Mouse (Mus musculus) kidney, adult 9 months (tissue): ENCODE data around the gene Lst1.

ENCODE experiments used
- DNase-seq: peaks from one replicate; pipeline ENCODE4 v3.0.0; 2022

Lst1 gene

DNA sequence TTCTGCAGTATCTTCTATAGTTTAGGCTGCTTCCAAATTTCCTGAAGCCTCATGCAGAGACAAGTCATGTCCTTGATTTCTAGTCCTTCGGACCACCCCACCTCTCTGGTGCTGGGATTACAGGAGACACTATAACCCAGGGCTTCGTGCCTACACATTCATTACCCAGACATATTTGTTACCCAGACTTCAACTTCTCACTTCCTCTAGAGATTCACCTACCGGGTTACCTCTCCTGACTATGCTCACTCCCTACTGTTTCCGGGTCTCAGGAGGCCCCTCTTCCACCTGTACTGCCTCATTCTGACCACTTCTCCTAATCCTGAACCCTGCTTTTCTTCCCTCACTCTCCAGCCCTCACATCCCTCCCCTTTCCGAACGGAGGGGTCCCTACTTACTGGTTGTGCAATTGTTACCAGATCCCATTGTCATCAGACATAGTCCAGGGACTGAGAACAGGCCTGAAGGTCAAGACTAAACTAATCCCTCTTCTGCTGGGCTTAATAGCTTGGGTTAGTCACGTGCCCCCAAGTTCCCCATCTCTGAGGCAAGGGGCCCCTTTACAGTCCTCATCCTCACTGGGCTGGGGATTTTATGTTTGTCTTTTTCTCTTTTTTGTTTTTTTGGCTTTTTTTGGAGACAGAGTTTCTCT is at the start of gene Lst1:
Gene Lst1 (minus strand): TSS at position 481 of the 652 bp plus-strand sequence.
- no peak for DNase-seq

DNA sequence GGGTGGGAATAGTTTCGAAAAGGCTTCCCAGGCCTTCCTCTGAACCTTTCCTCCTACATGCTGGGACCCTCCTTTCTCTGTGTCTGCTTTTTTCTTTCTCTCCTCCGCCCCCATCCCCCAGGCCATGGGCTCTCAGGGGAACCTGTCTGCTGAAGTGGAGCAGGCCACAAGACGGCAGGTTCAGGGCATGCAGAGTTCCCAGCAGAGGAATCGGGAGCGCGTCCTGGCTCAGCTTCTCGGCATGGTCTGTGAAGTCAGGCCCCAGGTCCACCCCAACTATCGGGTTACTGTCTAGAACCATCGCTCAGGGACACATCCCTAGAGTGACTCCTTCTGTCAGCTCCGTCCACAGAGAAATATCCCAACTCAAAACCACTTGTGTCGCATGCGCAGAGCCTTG is 49.3 kb upstream of the Lst1 start:
- no peak for DNase-seq

GRCm38 (mm10) chr17:35236996-35237395 is 48.8 kb upstream of the Lst1 start:
- no peak for DNase-seq

- peak; percentile 98 for DNase-seq
Observed at GRCm38 (mm10) chr17:35236390-35236746, 48.1 kb upstream of the Lst1 start.

DNA sequence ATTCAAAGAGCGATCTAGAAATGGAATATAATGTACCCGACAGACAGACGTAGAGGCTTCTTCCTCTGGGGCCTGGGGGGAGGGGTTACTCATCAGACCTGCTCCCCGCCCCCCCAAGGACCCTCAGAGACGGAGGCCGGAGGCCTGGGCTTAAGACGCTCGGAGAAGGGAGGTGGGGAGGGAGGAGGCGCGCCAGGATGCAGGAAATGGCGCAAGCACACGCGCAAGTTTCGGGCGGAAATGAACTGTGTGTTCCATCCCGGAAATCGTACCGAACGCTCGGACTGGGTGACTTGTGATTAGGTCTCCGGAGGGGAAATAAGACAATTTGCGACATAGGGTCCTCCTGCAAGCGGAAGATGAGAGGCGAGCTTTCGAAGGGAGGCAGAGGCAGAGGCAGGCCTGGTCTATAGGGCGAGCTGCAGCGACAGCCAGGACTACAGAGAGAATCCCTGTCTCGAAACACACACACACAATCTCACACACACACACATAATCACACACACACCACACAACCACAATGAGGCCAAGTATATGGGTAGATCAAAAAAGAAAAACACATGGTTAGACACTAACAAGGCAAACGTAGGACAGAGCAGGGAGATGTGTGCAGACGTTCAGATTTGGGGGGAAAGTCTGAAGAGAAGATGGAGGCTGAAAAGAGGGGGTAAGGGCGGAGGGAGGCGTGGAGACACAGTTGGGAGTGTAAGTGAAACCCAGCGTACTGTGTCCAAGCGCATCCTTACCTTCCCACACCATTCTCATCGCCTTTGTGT is 47.6 kb upstream of the Lst1 start, which contains the start of gene Nfkbil1:
Gene Nfkbil1 (minus strand): TSS at position 179 of the 776 bp plus-strand sequence.
- DNase-seq: peak; percentile 95

- DNase-seq: peak; percentile 41
Observed at GRCm38 (mm10) chr17:35234903-35235302, 46.7 kb upstream of the Lst1 start.

GRCm38 (mm10) chr17:35234090-35234489 is 45.9 kb upstream of the Lst1 start:
- peak; percentile 11 for DNase-seq

- peak; percentile 50 for DNase-seq
Observed at GRCm38 (mm10) chr17:35233114-35233980, 45.1 kb upstream of the Lst1 start, which contains the start of gene Atp6v1g2. Gene Atp6v1g2 (plus strand): TSS chr17:35233660.

DNA sequence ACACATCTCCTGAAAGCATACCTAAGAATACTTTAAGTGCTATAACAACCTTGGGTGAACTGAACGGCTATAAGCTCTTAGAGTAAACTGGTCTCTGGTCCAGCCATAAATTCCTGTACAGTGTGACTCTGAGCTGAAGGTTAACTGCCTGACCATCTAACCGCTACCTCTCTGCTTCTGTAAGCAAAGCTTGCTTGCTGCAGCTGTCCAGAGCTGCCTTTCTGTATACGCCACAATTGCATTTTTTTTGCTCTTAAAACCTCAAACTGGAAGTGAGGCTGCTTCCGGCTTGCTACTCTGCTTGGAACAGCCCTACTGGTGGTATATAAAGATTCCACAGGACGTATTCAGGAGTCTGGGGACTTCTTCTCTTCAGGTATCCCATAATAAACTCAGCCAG is 44.4 kb upstream of the Lst1 start:
- DNase-seq: peak; percentile 31

DNA sequence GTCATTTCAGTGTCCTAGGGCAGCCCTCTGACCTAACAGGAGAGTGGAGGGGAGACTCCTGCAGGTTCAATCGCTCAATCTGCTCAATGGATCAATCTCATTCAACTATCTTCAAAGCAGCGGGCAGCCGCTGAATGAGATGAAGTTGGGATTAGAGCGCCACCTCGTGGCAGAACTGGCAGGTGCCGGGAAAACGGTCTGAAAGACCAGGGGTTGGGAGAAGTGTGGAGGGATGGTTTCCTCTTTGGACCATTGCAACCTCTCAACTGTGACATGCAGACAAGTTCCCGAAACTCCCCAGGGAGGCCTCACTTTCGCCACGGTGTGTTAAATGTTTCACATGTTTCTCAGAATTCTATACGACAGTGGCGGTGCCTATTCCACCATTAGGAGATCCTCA is 43.8 kb upstream of the Lst1 start:
- peak; percentile 86 for DNase-seq

DNA sequence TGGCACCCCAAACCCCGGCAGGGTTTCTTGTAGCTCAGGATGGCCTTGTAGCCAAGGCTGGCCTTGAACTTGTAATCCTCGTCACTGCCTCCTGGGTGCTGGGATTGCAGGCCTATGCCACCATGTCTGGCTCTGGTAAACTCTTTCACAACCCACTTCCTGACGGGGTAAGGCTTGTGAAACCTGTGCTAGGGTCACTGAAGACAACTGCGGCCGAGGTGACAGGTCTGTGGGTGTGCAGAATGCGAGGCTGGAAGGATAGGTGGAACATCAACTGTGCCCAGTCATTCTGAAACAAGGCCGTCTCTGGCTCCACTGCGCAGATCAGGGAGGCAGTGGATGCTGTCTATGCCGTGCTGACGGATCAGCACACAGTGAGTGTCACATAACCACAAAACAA is 42.8 kb upstream of the Lst1 start:
- DNase-seq: peak; percentile 14

DNA sequence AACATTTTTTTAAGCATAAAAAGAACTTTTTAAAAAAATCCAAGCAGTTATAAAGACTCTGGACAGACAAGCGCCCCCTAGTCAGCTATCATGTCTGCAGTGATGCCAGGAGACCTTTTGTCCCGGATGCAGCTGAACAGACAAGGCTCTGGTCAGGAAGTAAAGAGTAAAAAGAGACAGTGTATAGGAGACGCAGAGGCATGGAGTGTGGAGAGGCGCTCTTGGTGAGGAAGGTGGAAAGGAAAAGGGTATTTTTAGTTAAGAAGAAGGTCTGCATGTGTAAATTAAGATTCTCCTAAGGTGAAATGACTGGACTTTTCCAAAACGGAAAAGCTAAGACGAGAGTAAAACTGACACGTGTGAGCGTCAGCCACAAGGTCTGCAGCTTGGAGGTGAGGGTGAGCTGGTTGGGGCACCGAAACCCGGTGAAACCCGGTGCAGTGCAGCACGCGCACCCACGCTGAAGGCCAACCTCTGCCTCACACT is 38.4 kb upstream of the Lst1 start:
- DNase-seq: no peak

- no peak for DNase-seq
Observed at GRCm38 (mm10) chr17:35225456-35225855, 37.2 kb upstream of the Lst1 start.

DNA sequence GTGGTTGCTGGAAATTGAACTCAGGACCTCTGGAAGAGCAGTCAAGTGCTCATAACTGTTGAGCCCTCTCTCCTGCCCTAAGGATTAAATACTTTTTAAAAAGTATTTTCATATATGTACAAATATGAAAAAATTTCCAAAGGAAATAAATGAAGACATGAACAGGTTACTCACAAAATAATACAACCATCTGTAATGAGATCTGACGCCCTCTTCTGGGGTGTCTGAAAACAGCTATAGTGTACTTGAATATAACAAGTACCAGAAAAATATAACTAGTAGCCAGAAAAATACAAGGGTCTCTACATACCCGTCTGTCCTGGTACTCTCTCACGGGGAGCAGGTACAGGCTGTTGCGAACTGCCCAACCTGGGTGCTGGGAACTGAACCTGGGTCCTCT is 36.4 kb upstream of the Lst1 start:
- DNase-seq: no peak

- no peak for DNase-seq
Observed at GRCm38 (mm10) chr17:35222299-35222698, 34.1 kb upstream of the Lst1 start.

GRCm38 (mm10) chr17:35220156-35220952 is 32.1 kb upstream of the Lst1 start, which contains the start of gene Gm16181:
Gene Gm16181 (plus strand): TSS chr17:35220834.
- peak; percentile 24 for DNase-seq

DNA sequence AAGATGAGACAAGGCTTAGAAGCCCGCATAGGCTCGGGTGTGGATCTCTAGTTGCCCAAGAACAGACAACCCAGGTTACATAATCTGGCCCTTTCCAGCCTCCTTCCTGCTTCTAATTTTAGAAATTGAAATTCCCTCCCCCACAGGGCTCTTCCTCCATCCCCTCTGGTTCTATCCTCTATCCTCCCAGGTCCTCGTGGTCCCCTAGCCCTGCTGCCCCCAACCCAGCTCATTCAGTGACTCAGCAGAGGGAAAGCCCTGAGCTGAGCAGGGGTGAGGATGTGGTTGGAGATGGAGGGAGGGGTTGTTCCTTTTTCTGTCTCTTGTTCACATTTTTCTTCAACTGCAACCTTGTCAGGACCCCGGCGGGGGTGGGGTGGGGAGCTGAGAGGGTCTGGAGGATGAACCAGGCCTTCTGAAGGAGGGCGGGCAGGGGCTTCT is 31.4 kb upstream of the Lst1 start:
- DNase-seq: peak; percentile 48

GRCm38 (mm10) chr17:35218516-35219193 is 30.4 kb upstream of the Lst1 start:
- peak; percentile 69 for DNase-seq

- DNase-seq: no peak
Observed at GRCm38 (mm10) chr17:35213071-35213470, 24.8 kb upstream of the Lst1 start.

- DNase-seq: no peak
Observed at GRCm38 (mm10) chr17:35210593-35210992, 22.4 kb upstream of the Lst1 start.

DNA sequence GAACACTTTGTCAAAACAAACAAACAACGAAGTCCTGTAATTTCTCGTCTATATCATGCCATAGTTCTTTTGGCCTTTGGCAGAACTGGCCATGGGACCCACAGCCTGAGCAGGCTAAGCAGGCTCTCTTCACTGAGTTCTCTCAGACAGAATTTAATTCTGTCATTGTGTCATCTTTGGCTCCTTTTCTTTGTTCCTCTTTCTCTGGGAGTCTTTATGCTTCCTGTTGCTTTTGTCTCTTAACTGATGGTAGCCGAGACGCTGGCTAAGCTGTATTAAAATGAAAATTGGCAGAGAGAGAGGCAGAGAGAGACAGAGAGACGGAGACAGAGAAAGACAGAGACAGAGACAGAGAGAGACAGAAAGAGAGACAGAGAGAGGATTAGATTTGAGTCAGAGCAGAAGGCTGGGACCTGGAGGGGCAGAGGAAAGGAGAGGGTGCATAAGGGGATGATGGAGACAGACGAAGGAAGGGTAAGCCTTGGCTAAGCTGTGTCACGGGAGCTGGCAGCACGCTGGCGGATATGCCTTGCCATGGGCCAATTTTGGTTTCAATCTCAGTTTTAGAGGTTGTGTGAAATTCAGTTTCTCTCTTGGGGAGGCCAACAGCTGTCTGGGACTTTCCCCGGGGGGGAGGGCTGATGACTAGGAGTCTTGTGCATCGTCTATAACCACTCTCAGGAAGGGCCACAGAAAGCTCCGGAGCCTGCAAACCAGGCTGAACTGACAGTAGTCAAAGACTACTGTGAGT is 21.7 kb upstream of the Lst1 start:
- DNase-seq: no peak
